Mouse (Mus musculus) midbrain, embryonic 12.5 days (tissue): ENCODE results near the gene C1ql1. TPM values are rescaled to one million over a fixed set of nuclear protein-coding genes. Genes with fewer than 3 reads are reported as not detected.
"Not testable (repeated sequence)": the region's sequence is repeated elsewhere in the genome, so short reads cannot be mapped to it uniquely, and the experiment has no call there.

Experiments used
- ATAC-seq: fragments of 200-750 bp; cut with Nextera tagmentation; 2 replicates; pipeline ENCODE4 v1.8.0; 2017; ENCODE audit warnings: low read depth, moderate TSS enrichment, moderate library complexity; ENCODE audit not compliant: low FRiP score
- H3K27ac ChIP-seq: fragments of 300-500 bp; sonication (generic); replicated peaks from 2 replicates; pipeline ENCODE4 v1.5.1; 2016; ENCODE audit warnings: mild to moderate bottlenecking
- H3K27me3 ChIP-seq: fragments of 300-500 bp; sonication (generic); 2 replicates; pipeline ENCODE4 v1.6.1; 2016; ENCODE audit warnings: mild to moderate bottlenecking
- H3K36me3 ChIP-seq: fragments of 300-500 bp; sonication (generic); 2 replicates; pipeline ENCODE4 v1.6.1; 2016
- H3K4me1 ChIP-seq: fragments of 300-500 bp; sonication (generic); 2 replicates; pipeline ENCODE4 v1.6.1; 2016
- H3K4me2 ChIP-seq: fragments of 300-500 bp; sonication (generic); replicated peaks from 2 replicates; pipeline ENCODE4 v1.6.1; 2016; ENCODE audit warnings: mild to moderate bottlenecking, moderate library complexity
- H3K4me3 ChIP-seq: fragments of 300-500 bp; sonication (generic); 2 replicates; pipeline ENCODE4 v1.5.1; 2016; ENCODE audit warnings: mild to moderate bottlenecking
- H3K9ac ChIP-seq: fragments of 300-500 bp; sonication (generic); replicated peaks from 2 replicates; pipeline ENCODE4 v1.6.1; 2016; ENCODE audit warnings: mild to moderate bottlenecking, moderate library complexity
- H3K9me3 ChIP-seq: fragments of 300-500 bp; sonication (generic); 2 replicates; pipeline ENCODE4 v1.6.1; 2016; ENCODE audit warnings: mild to moderate bottlenecking
- WGBS: fragments of 180-500 bp; shearing (Covaris S2); methylation state at CpG from one replicate; pipeline ENCODE4 v1.1.7; 2016; 5-methylcytosine and 5-hydroxymethylcytosine counted together
- polyA plus RNA-seq: library from polyadenylated mRNA; unstranded; fragments of >200 nt; fragmentation: Nextera tagmentation; extraction: Ambion mirVana; gene quantifications from 2 replicates; pipeline ENCODE4 v1.2.1, GENCODE M21; 2016

C1ql1 gene
- polyA plus RNA-seq, 1 experiment from 2014 or later: 15.3 TPM

GRCm38 (mm10) chr11:102978052-102978666 lies 31.7 kb upstream of the C1ql1 start:
- 67% methylated on average over 6 of the region's 6 CpGs for WGBS
- Histone ChIP-seq H3K27me3 (peaks cover 6% of the 10 kb centered on the region), H3K4me1 (0 out of 2 replicates have a peak, but pooled peaks cover 1% of the 10 kb centered on the region), H3K9me3 (no peaks in the 10 kb centered on the region), H3K36me3 (no peaks in the 10 kb centered on the region), H3K27ac (no peak overlapping the region), H3K9ac (no peak overlapping the region), H3K4me2 (no peak overlapping the region), H3K4me3 (no peak overlapping the region)
- no peak for ATAC-seq

GRCm38 (mm10) chr11:102975966-102976365 lies 29.5 kb upstream of the C1ql1 start:
- H3K27me3 ChIP-seq: peaks cover 16% of the 10 kb centered on the region; the same call in 1 of the 2 replicates
- ATAC-seq, H3K36me3 ChIP-seq, H3K27ac ChIP-seq, H3K4me1 ChIP-seq, H3K4me2 ChIP-seq, H3K9ac ChIP-seq, H3K9me3 ChIP-seq, H3K4me3 ChIP-seq: not testable (repeated sequence)
- 83% methylated on average over 9 of the region's 9 CpGs for WGBS

GRCm38 (mm10) chr11:102972326-102972725 lies 25.8 kb upstream of the C1ql1 start:
- H3K36me3 ChIP-seq: no peaks in the 10 kb centered on the region
- H3K9me3 ChIP-seq: no peaks in the 10 kb centered on the region
- H3K4me3 ChIP-seq: no peak overlapping the region
- H3K27me3 ChIP-seq: peaks cover 31% of the 10 kb centered on the region; the same call in 1 of the 2 replicates
- H3K9ac ChIP-seq: no peak overlapping the region
- no peak for ATAC-seq
- H3K4me2 ChIP-seq: no peak overlapping the region
- WGBS: 75% methylated on average over 1 of the region's 1 CpGs
- 0 out of 2 replicates have a peak, but pooled peaks cover 3% of the 10 kb centered on the region for H3K4me1 ChIP-seq
- H3K27ac ChIP-seq: no peak overlapping the region

- Histone ChIP-seq H3K4me3 (no peak overlapping the region), H3K4me2 (no peak overlapping the region), H3K27ac (no peak overlapping the region), H3K9ac (no peak overlapping the region), H3K27me3 (peaks cover 38% of the 10 kb centered on the region), H3K9me3 (no peaks in the 10 kb centered on the region), H3K36me3 (no peaks in the 10 kb centered on the region), H3K4me1 (0 out of 2 replicates have a peak, but pooled peaks cover 4% of the 10 kb centered on the region)
- 63% methylated on average over 5 of the region's 5 CpGs for WGBS
- no peak for ATAC-seq
Observed at GRCm38 (mm10) chr11:102971604-102972003, 25.1 kb upstream of the C1ql1 start.

GRCm38 (mm10) chr11:102964547-102965091 lies 18.1 kb upstream of the C1ql1 start:
- no peak for ATAC-seq
- Histone ChIP-seq H3K4me1 (peaks cover 27% of the 10 kb centered on the region), H3K4me2 (no peak overlapping the region), H3K4me3 (no peak overlapping the region), H3K27ac (peak overlapping the region; percentile 91), H3K9me3 (no peaks in the 10 kb centered on the region), H3K27me3 (peaks cover 44% of the 10 kb centered on the region), H3K36me3 (no peaks in the 10 kb centered on the region), H3K9ac (no peak overlapping the region)
- 74% methylated on average over 16 of the region's 16 CpGs for WGBS

GRCm38 (mm10) chr11:102963855-102964546 lies 17.5 kb upstream of the C1ql1 start:
- ATAC-seq: peak; percentile 24; the same call in 1 of the 2 replicates

GRCm38 (mm10) chr11:102963246-102963854 lies 16.9 kb upstream of the C1ql1 start:
- WGBS: under 1% methylated on average over 16 of the region's 16 CpGs
- peak overlapping the region; percentile 12 for H3K4me3 ChIP-seq
- H3K27me3 ChIP-seq: peaks cover 38% of the 10 kb centered on the region
- H3K9me3 ChIP-seq: no peaks in the 10 kb centered on the region
- H3K4me1 ChIP-seq: peaks cover 27% of the 10 kb centered on the region
- peak overlapping the region; percentile 91 for H3K27ac ChIP-seq
- H3K9ac ChIP-seq: peak overlapping the region; percentile 37
- ATAC-seq: peak; percentile 78
- peak overlapping the region; percentile 45 for H3K4me2 ChIP-seq
- no peaks in the 10 kb centered on the region for H3K36me3 ChIP-seq

More at GRCm38 (mm10) chr11:102963855-102964546, 17.5 kb upstream of the C1ql1 start:
- Histone ChIP-seq H3K9me3 (no peaks in the 10 kb centered on the region), H3K4me1 (peaks cover 27% of the 10 kb centered on the region), H3K9ac (peak overlapping the region; percentile 37), H3K27ac (peak overlapping the region; percentile 91), H3K4me3 (peak overlapping the region; percentile 12; the same call in 1 of the 2 replicates), H3K36me3 (no peaks in the 10 kb centered on the region), H3K4me2 (peak overlapping the region; percentile 45), H3K27me3 (peaks cover 41% of the 10 kb centered on the region)
- WGBS: 18% methylated on average over 24 of the region's 24 CpGs

GRCm38 (mm10) chr11:102962861-102963245 lies 16.4 kb upstream of the C1ql1 start:
- WGBS: 14% methylated on average over 7 of the region's 7 CpGs
- peak overlapping the region; percentile 45 for H3K4me2 ChIP-seq
- ATAC-seq: no peak; the same call in 1 of the 2 replicates
- H3K27me3 ChIP-seq: peaks cover 33% of the 10 kb centered on the region
- H3K27ac ChIP-seq: peak overlapping the region; percentile 91
- H3K4me3 ChIP-seq: peak overlapping the region; percentile 12; the same call in 1 of the 2 replicates
- no peaks in the 10 kb centered on the region for H3K36me3 ChIP-seq
- no peaks in the 10 kb centered on the region for H3K9me3 ChIP-seq
- no peak overlapping the region for H3K9ac ChIP-seq
- H3K4me1 ChIP-seq: peaks cover 27% of the 10 kb centered on the region

GRCm38 (mm10) chr11:102961082-102961481 lies 14.6 kb upstream of the C1ql1 start:
- no peak overlapping the region for H3K27ac ChIP-seq
- H3K27me3 ChIP-seq: peaks cover 19% of the 10 kb centered on the region
- no peak for ATAC-seq
- H3K36me3 ChIP-seq: no peaks in the 10 kb centered on the region
- H3K4me2 ChIP-seq: no peak overlapping the region
- no peaks in the 10 kb centered on the region for H3K9me3 ChIP-seq
- 97% methylated on average over 4 of the region's 4 CpGs for WGBS
- peaks cover 41% of the 10 kb centered on the region for H3K4me1 ChIP-seq
- H3K4me3 ChIP-seq: no peak overlapping the region
- H3K9ac ChIP-seq: no peak overlapping the region

- Histone ChIP-seq H3K9me3 (no peaks in the 10 kb centered on the region), H3K27me3 (peaks cover 14% of the 10 kb centered on the region), H3K4me3 (no peak overlapping the region), H3K4me2 (no peak overlapping the region), H3K9ac (no peak overlapping the region), H3K36me3 (no peaks in the 10 kb centered on the region), H3K4me1 (peaks cover 38% of the 10 kb centered on the region), H3K27ac (no peak overlapping the region)
- 77% methylated on average over 1 of the region's 1 CpGs for WGBS
- no peak for ATAC-seq
Observed at GRCm38 (mm10) chr11:102958870-102959269, 12.4 kb upstream of the C1ql1 start.

GRCm38 (mm10) chr11:102958431-102958830 lies 11.9 kb upstream of the C1ql1 start:
- no peak overlapping the region for H3K9ac ChIP-seq
- ATAC-seq: no peak
- peaks cover 14% of the 10 kb centered on the region for H3K27me3 ChIP-seq
- H3K4me2 ChIP-seq: no peak overlapping the region
- WGBS: 89% methylated on average over 6 of the region's 6 CpGs
- peaks cover 34% of the 10 kb centered on the region for H3K4me1 ChIP-seq
- H3K9me3 ChIP-seq: no peaks in the 10 kb centered on the region
- no peak overlapping the region for H3K4me3 ChIP-seq
- no peak overlapping the region for H3K27ac ChIP-seq
- H3K36me3 ChIP-seq: no peaks in the 10 kb centered on the region

GRCm38 (mm10) chr11:102957692-102958091 lies 11.2 kb upstream of the C1ql1 start:
- Histone ChIP-seq H3K4me1 (peaks cover 34% of the 10 kb centered on the region), H3K27ac (peak overlapping the region; percentile 78), H3K36me3 (no peaks in the 10 kb centered on the region), H3K4me3 (no peak overlapping the region), H3K27me3 (peaks cover 14% of the 10 kb centered on the region), H3K9me3 (no peaks in the 10 kb centered on the region), H3K9ac (0 out of 2 replicates have a peak overlapping the region, but pooled peaks have one; percentile 2), H3K4me2 (no peak overlapping the region)
- WGBS: 84% methylated on average over 8 of the region's 8 CpGs
- no peak for ATAC-seq
